Mouse (Mus musculus): ENCODE results near the gene Atp1a2. TPM values are rescaled to one million over a fixed set of nuclear protein-coding genes. Genes with fewer than 3 reads are reported as not detected.

Atp1a2 gene
- polyA plus RNA-seq, 2 experiments = 1.8 to 11.3 TPM

DNA sequence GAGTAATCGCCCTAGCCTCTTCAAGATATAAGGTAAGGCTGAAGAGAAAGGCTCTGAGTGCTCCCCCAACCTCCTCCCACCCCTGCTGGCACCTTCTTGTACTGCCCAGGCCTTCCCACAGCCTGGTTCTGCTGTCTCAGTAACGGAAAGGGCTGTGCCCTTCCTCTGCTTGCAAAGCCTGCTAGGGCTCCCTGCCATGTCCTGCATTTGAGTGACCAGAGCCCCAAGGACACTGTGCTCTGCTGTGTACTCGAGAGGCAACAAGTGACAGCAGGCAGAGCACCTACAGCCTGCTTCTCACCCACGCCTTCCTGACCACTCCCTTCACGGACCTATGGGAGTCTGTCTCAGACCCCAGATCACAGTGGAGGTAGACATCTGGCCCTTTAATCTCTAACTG lies 2.4 kb upstream of the Atp1a2 start:
- Histone ChIP-seq H3K4me3 (replicated peaks; ENCODE audit: low read length) (no peak overlapping the region), H3K27ac (replicated peaks; ENCODE audit: low read depth, low read length) (no peak overlapping the region), H3K9me3 (ENCODE audit: control insufficient read depth, low read length) (no peaks in the 10 kb centered on the region), H3K36me3 (ENCODE audit: control insufficient read depth, insufficient read depth, low read length) (no peaks in the 10 kb centered on the region), H3K9ac (ENCODE audit: low read depth, low read length, severe bottlenecking) (no peak overlapping the region), H3K4me2 (replicated peaks; ENCODE audit: low read depth, low read length, severe bottlenecking) (no peak overlapping the region), H3K27me3 (ENCODE audit: control insufficient read depth, insufficient read depth, low read length) (no peaks in the 10 kb centered on the region), H3K4me1 (ENCODE audit: control insufficient read depth, insufficient read depth, low read length) (peaks cover 35% of the 10 kb centered on the region)
- ATAC-seq (ENCODE audit: low FRiP score, low read depth) (no peak), DNase-seq (ENCODE audit: low spot score) (no peak)
- no peak for TF ChIP-seq POLR2A (IDR thresholded peaks at IDR 0.05; ENCODE audit: borderline replicate concordance, extremely low read depth, insufficient read depth, insufficient read length)
- 61% methylated on average over 5 of the region's 5 CpGs for WGBS

DNA sequence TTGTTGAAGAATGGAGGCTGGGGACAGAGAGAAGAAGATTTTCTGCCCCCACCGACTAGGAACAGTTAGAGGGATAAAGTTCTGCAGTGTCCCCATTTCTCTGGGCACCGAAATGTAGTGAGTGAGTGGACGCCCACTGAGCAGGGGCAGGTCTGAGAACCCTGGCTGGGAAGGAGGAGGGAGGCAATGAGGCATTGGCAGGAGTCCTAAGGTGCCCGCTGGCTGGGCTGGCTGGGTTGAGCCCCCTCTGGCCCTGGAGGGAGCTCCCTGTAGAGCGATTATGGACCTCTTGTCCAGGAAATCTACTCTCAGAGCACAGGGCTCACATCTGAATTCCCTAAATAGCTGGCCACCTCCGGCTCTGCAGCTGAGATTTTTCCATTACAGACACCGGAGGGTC lies 1.7 kb upstream of the Atp1a2 start:
- no peak for DNase-seq (ENCODE audit: low spot score)
- Histone ChIP-seq H3K36me3 (ENCODE audit: control insufficient read depth, insufficient read depth, low read length) (no peaks in the 10 kb centered on the region), H3K4me3 (replicated peaks; ENCODE audit: low read length) (no peak overlapping the region), H3K9me3 (ENCODE audit: control insufficient read depth, low read length) (no peaks in the 10 kb centered on the region), H3K27ac (replicated peaks; ENCODE audit: low read depth, low read length) (no peak overlapping the region), H3K9ac (ENCODE audit: low read depth, low read length, severe bottlenecking) (no peak overlapping the region), H3K4me1 (ENCODE audit: control insufficient read depth, insufficient read depth, low read length) (peaks cover 35% of the 10 kb centered on the region), H3K27me3 (ENCODE audit: control insufficient read depth, insufficient read depth, low read length) (no peaks in the 10 kb centered on the region), H3K4me2 (replicated peaks; ENCODE audit: low read depth, low read length, severe bottlenecking) (no peak overlapping the region)
- ATAC-seq (ENCODE audit: low FRiP score, low read depth) = no peak
- no peak for TF ChIP-seq POLR2A (IDR thresholded peaks at IDR 0.05; ENCODE audit: borderline replicate concordance, extremely low read depth, insufficient read depth, insufficient read length)
- 52% methylated on average over 7 of the region's 7 CpGs for WGBS

DNA sequence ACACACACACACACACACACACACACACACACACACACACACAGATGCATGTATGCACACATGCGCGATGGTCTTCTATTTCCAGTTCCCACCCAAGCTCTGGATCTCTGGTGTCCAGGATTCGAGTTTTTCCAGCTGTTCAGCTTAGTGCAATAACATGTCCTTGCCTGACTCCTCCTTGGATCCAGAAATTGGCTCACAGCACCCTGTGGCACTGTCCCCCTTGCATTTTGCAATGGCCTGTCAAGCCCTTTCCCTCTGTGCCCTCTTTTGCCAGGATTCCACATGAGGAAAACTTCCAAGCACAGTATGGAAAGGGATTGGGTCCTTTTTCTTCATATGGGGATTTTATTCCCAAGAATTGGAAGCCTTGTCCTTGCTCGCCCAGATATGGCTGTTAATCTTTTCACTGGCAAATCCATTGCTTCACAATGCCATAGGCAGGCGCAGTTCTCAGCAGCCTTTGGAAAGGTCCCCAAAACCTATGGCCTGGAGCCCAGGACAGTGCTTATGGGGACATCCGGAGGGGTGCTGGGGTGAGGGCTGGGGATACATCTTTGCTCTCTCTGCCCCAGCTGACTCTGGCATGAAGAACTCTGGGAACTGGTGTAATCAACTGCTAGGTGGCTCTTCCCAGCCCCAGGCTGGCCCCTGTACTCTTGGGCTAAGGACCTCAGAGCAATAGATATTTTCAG lies 901 bp downstream of the Atp1a2 start:
- Histone ChIP-seq H3K4me2 (replicated peaks; ENCODE audit: low read depth, low read length, severe bottlenecking) (peak overlapping the region; percentile 37), H3K27ac (replicated peaks; ENCODE audit: low read depth, low read length) (peak overlapping the region; percentile 59; the same call in 1 of the 2 replicates), H3K9ac (ENCODE audit: low read depth, low read length, severe bottlenecking) (peak overlapping the region; percentile 40), H3K4me3 (replicated peaks; ENCODE audit: low read length) (peak overlapping the region; percentile 21), H3K4me1 (ENCODE audit: control insufficient read depth, insufficient read depth, low read length) (peaks cover 35% of the 10 kb centered on the region), H3K27me3 (ENCODE audit: control insufficient read depth, insufficient read depth, low read length) (no peaks in the 10 kb centered on the region), H3K36me3 (ENCODE audit: control insufficient read depth, insufficient read depth, low read length) (no peaks in the 10 kb centered on the region), H3K9me3 (ENCODE audit: control insufficient read depth, low read length) (no peaks in the 10 kb centered on the region)
- 81% methylated on average over 6 of the region's 6 CpGs for WGBS
- no peak for DNase-seq (ENCODE audit: low spot score)
- no peak for ATAC-seq (ENCODE audit: low FRiP score, low read depth)
- TF ChIP-seq POLR2A (IDR thresholded peaks at IDR 0.05; ENCODE audit: borderline replicate concordance, extremely low read depth, insufficient read depth, insufficient read length) = no peak

DNA sequence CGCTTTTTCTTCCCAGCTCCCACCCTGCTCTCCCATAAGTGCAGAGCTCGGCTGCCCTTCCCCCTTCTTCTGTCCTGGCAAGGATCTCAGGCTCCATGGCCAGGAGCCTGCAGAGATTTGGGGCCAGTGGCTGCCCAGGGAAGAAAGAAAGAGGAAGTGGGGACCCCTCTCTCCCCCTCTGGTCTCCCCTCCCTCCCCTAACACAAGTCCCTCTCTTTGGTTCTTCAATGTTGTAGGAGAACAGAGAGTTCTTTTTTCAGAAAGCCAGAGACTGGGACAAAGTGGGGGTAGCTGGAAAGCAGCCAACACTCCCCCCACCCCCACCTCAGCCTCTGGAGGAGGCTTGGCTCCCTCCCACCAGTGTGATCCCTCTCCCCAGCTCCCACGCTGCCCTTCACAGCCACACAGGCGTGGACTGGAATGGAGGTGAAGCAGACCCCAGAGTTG lies 2.1 kb downstream of the Atp1a2 start:
- no peaks in the 10 kb centered on the region for H3K9me3 ChIP-seq (ENCODE audit: control insufficient read depth, low read length)
- H3K4me3 ChIP-seq (replicated peaks; ENCODE audit: low read length) = no peak overlapping the region
- ATAC-seq (ENCODE audit: low FRiP score, low read depth) = peak; percentile 41
- WGBS = 19% methylated on average over 4 of the region's 4 CpGs
- H3K27me3 ChIP-seq (ENCODE audit: control insufficient read depth, insufficient read depth, low read length) = no peaks in the 10 kb centered on the region
- TF ChIP-seq POLR2A (IDR thresholded peaks at IDR 0.05; ENCODE audit: borderline replicate concordance, extremely low read depth, insufficient read depth, insufficient read length) = no peak
- peak overlapping the region; percentile 37 for H3K4me2 ChIP-seq (replicated peaks; ENCODE audit: low read depth, low read length, severe bottlenecking)
- peak overlapping the region; percentile 53 for H3K27ac ChIP-seq (replicated peaks; ENCODE audit: low read depth, low read length)
- H3K4me1 ChIP-seq (ENCODE audit: control insufficient read depth, insufficient read depth, low read length) = peaks cover 30% of the 10 kb centered on the region
- DNase-seq (ENCODE audit: low spot score) = peak; percentile 30
- no peaks in the 10 kb centered on the region for H3K36me3 ChIP-seq (ENCODE audit: control insufficient read depth, insufficient read depth, low read length)
- H3K9ac ChIP-seq (ENCODE audit: low read depth, low read length, severe bottlenecking) = no peak overlapping the region

DNA sequence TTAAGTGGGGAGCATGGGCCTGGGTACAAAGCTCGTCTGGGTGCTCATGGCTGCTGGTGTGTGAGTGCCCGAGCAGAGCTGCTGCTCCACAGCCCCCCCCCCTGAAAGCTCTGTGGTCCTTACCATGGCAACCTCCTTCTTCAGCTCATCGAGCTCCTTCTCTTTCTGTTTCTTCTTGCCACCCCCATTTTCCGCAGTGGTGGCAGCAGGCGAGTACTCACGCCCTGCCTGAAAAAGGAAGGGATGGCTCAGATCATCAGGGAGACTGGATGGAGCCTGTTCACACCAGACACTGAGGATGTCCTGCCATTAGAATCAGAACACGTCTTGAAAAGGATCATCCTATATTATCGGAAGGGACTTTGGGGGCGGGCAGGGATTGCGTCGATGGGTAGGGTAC lies 4.4 kb downstream of the Atp1a2 start:
- no peak overlapping the region for H3K9ac ChIP-seq (ENCODE audit: low read depth, low read length, severe bottlenecking)
- peaks cover 24% of the 10 kb centered on the region for H3K4me1 ChIP-seq (ENCODE audit: control insufficient read depth, insufficient read depth, low read length)
- H3K4me2 ChIP-seq (replicated peaks; ENCODE audit: low read depth, low read length, severe bottlenecking) = no peak overlapping the region
- no peak for ATAC-seq (ENCODE audit: low FRiP score, low read depth)
- no peak overlapping the region for H3K4me3 ChIP-seq (replicated peaks; ENCODE audit: low read length)
- no peaks in the 10 kb centered on the region for H3K27me3 ChIP-seq (ENCODE audit: control insufficient read depth, insufficient read depth, low read length)
- H3K36me3 ChIP-seq (ENCODE audit: control insufficient read depth, insufficient read depth, low read length) = no peaks in the 10 kb centered on the region
- no peak overlapping the region for H3K27ac ChIP-seq (replicated peaks; ENCODE audit: low read depth, low read length)
- DNase-seq (ENCODE audit: low spot score) = no peak
- TF ChIP-seq POLR2A (IDR thresholded peaks at IDR 0.05; ENCODE audit: borderline replicate concordance, extremely low read depth, insufficient read depth, insufficient read length) = no peak
- H3K9me3 ChIP-seq (ENCODE audit: control insufficient read depth, low read length) = no peaks in the 10 kb centered on the region
- WGBS = 90% methylated on average over 11 of the region's 11 CpGs
